Mouse (Mus musculus): ENCODE data around the gene Schip1.

Schip1 gene

GRCm38 (mm10) chr3:68583031-68583693 lies 518.6 kb downstream of the Schip1 start:
- no peak for DNase-seq (ENCODE audit: low read depth, low spot score)

GRCm38 (mm10) chr3:68583771-68584511 lies 519.3 kb downstream of the Schip1 start:
- DNase-seq (ENCODE audit: low read depth, low spot score), result no peak

DNA sequence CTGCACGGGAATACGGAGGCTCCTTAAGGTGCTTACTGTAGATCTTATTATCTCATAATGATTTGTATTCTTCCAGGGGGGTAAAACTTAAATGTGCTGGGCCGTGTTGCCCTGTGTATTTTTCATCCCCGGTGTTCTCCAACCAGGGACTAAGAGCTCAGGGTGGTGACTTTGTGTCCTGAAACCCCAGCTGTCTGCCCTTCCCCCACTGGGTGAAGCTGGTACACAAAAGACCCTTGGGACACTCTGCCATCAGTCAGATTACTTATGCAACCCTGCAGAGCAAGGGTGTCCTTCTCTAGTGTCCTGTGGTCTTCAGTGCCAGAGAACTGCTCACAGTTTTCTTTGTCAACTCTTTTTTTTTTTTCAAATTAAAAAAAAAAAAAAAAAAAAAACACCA lies 520.6 kb downstream of the Schip1 start:
- no peak for DNase-seq (ENCODE audit: low read depth, low spot score)

- no peak for DNase-seq (ENCODE audit: low read depth, low spot score)
These were observed 522.1 kb downstream of the Schip1 start for GRCm38 (mm10) chr3:68586646-68587064.

GRCm38 (mm10) chr3:68587567-68588245 lies 523.1 kb downstream of the Schip1 start:
- no peak for DNase-seq (ENCODE audit: low read depth, low spot score)

GRCm38 (mm10) chr3:68589220-68589840 lies 524.7 kb downstream of the Schip1 start:
- no peak for DNase-seq (ENCODE audit: low read depth, low spot score)

- no peak for DNase-seq (ENCODE audit: low read depth, low spot score)
These were observed 525.8 kb downstream of the Schip1 start for GRCm38 (mm10) chr3:68590436-68590835.

DNA sequence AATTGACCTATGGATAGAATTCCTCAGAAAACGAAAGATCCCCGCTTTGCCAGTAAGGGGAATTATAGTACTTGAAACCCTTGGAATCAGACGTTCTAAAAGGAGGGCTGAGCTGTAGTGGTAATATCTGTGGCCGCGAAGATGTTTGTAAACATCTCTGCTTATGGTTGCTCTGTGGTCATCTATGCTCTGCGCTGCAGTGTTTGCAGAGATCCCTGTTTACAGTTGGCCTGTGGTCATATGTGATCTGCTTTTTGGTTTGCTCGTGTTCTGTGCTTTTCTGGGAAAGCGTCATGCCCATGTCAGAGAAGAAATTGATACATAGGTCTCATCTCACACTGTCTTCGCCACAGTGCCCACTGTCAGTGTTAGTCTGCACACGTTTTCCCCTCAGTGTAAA lies 528.0 kb downstream of the Schip1 start:
- DNase-seq (ENCODE audit: low read depth, low spot score), result no peak

GRCm38 (mm10) chr3:68593073-68593867 lies 528.7 kb downstream of the Schip1 start:
- no peak for DNase-seq (ENCODE audit: low read depth, low spot score)

DNA sequence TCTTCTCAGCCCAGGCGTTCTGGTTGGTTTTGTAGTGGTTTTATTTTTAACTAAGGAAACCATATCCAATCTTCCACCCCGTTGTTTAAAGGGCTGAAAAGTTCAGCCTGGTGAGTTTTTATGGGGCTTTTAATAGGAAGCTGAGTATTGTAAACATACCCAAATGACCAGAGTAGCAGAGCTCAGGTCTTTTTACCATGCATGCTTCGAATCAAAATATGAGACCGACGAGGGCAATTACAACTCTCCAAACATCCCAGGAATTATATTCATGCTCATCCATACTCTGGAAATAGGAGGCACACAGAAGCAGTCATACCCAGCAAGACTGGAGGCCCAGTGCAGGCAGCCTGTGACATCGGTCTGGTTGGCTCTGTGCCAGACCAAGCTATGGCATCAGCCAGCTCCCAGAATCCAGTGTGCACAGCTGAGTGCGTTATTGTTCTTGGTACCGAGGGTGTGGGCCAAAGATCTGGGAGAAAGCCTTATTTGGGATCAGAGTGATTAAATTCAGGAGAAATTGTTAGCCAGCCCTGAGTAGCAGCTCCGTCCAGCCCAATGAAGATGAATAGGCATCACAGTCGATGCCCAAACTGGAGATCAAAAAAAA lies 530.8 kb downstream of the Schip1 start:
- no peak for DNase-seq (ENCODE audit: low read depth, low spot score)

GRCm38 (mm10) chr3:68596938-68597337 lies 532.3 kb downstream of the Schip1 start:
- no peak for DNase-seq (ENCODE audit: low read depth, low spot score)

- DNase-seq (ENCODE audit: low read depth, low spot score), result no peak
These were observed 538.3 kb downstream of the Schip1 start for GRCm38 (mm10) chr3:68602891-68603290.

DNA sequence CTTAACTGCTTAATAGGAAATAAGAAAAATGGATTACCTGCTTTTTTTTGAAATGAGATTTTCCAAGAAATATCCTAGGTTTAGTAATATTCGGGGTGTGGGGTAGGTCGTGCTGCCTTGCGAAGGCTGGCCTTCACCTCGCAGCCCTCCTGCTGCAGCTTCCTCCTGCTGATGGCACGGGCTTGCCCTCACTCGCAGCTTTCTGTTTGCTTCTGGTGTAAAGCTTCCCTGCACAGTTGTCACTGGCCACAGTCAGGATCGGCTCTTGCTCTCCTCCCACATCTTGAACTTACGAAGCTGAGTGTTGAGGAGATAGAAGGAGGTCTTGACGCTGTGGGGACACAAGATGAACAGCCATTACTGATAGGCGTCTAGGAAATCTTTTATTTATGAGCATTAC lies 539.9 kb downstream of the Schip1 start:
- no peak for DNase-seq (ENCODE audit: low read depth, low spot score)

- DNase-seq (ENCODE audit: low read depth, low spot score), result no peak
These were observed 540.4 kb downstream of the Schip1 start for GRCm38 (mm10) chr3:68604962-68605361.

DNA sequence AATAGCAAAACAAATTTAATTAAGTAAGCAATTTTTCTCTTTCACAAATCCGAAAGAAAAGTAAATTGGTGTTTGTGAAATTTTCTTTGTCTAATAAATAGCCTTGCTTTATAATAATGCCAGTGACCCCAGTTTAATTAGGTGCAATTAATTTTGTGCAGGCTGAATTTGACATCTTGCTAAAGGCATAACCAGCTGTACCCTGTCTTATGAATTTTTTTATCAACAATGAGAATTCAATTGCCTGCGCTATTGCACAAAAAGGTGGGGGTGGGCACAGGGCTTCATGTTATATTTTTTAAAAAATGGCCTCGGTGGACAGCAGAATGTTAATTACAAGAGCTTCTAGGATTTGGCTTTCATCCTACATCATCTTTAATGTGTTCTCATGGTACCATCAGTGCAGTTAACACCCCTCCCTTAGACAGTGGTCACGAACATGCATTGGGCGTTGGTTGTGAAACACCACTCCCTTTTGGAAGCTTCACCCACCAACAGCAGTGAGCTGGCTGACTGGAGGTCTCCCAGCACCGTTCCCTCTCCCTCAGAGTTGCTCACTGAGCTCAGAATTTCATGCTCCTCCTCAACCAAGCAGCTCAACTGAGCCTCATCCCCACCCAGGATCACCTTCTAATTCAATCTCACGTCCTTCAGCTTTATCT lies 541.5 kb downstream of the Schip1 start:
- no peak for DNase-seq (ENCODE audit: low read depth, low spot score)

DNA sequence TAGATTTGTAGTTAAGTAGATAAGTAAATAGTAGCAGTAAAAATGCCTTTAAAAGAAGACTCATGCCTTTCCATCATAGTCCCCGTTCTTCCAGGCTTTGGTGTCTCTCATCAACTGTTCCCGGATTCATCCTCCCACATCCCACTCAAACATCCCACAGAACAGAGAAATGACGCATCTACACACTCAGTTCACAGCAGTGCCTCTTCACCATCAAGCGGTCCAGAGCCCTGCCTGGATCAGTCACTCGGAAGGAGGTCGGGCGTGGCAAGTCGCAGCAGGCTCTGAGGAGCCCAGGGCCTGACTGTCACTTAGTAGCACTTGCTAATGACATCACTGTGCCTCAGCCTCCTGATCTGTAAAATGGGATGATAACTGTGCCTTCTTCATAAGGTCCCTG lies 542.1 kb downstream of the Schip1 start:
- DNase-seq (ENCODE audit: low read depth, low spot score), result no peak

DNA sequence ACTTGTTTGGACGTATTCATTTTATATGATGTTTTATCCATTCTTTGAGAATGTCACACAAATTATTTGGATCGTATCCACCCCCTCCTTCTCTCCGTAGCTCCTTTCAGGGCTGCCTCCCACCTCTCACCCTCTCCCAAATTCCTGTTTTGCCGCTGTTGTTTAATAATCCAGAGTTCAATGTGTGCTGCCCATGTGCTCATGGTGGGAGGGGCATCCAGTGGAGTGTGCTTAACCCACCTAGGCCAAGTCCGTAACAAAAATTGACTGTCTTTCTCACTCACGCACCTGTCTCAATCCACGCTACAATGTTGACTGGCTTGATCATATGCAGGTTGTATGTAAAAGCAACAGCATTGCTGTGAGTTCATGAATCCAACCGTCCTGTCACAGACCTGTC lies 542.7 kb downstream of the Schip1 start:
- no peak for DNase-seq (ENCODE audit: low read depth, low spot score)

DNA sequence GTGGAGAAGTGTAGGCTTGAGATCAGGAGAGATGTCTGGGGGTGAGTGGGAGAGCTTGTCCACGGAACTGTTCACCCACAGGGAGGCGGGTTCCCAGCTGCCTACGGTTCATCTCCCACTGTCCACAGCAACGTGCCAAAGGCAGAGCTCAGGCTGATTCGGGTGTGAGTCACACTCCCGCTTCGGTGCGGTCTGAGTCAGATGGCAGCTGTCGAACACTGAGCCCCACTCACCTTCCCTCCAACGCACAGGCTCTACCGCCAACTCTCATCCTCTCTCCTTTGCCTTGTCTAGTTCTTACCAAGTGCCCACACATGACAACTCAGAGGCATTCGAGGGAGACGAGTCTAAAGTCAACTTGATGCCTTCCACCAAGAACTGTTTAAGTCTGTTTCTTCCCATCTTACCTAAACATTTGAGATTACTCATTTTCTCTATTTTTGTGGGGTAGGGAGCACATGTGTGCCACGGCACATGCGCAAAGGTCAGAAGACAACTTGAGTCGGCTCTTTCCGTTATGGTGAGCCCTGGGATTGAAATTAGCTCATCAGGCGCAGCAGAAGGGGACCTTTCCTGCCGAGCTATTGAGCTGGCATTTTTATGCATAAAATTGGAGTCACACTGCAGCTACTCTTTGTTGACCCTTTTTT lies 544.4 kb downstream of the Schip1 start:
- DNase-seq (ENCODE audit: low read depth, low spot score), result no peak

DNA sequence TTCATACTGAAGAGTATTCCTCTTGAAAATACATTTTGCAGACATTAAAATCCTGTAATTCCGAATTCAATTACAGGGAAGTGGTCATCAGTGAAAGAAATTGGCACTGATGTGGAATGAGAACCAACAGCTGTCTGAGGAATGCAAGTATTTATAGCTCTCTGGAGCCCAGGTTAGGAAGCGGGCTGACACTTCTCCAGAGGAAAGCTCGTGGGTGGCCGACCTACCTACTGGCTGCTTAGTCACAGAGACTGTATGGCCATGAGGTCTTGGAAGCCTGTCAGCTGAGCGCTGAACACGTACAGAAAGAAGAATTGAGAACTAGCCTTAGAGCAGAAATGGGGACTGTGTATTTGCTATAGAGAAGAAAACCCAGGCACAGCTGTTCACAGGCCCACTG lies 545.4 kb downstream of the Schip1 start:
- peak; percentile 33 for DNase-seq (ENCODE audit: low read depth, low spot score)
